Mouse (Mus musculus): Measurements from ENCODE around the gene Srcap. TPM values are rescaled to one million over a fixed set of nuclear protein-coding genes. Genes with fewer than 3 reads are reported as not detected.
"Not testable (repeated sequence)": the region's sequence is repeated elsewhere in the genome, so short reads cannot be mapped to it uniquely, and the experiment has no call there.

The Srcap gene
- polyA plus RNA-seq, 1 experiment: 1.5 TPM

- Histone ChIP-seq H3K4me3 (replicated peaks) (no peak overlapping the region), H3K4me1 (ENCODE audit: control insufficient read depth) (peaks cover 21% of the 10 kb centered on the region), H3K36me3 (ENCODE audit: control insufficient read depth) (peaks cover 98% of the 10 kb centered on the region), H3K9me3 (ENCODE audit: control insufficient read depth, low read length) (no peaks in the 10 kb centered on the region), H3K27me3 (ENCODE audit: control insufficient read depth) (no peaks in the 10 kb centered on the region)
- TF ChIP-seq GATA1 (IDR thresholded peaks at IDR 0.05; ENCODE audit: low read length) (no peak), TAL1 (IDR thresholded peaks at IDR 0.05; ENCODE audit: low read length) (no peak)
Observed at GRCm38 (mm10) chr7:127485416-127485815, 26.4 kb upstream of the Srcap start.

GRCm38 (mm10) chr7:127488364-127488763 lies 23.4 kb upstream of the Srcap start:
- H3K4me1 ChIP-seq (ENCODE audit: control insufficient read depth); H3K4me3 ChIP-seq (replicated peaks); H3K9me3 ChIP-seq (ENCODE audit: control insufficient read depth, low read length); H3K27me3 ChIP-seq (ENCODE audit: control insufficient read depth): not testable (repeated sequence)
- H3K36me3 ChIP-seq (ENCODE audit: control insufficient read depth): peaks cover 91% of the 10 kb centered on the region

- no peaks in the 10 kb centered on the region for H3K9me3 ChIP-seq (ENCODE audit: control insufficient read depth, low read length)
- H3K36me3 ChIP-seq (ENCODE audit: control insufficient read depth): peaks cover 75% of the 10 kb centered on the region
- no peaks in the 10 kb centered on the region for H3K27me3 ChIP-seq (ENCODE audit: control insufficient read depth)
- no peak overlapping the region for H3K4me3 ChIP-seq (replicated peaks)
- TF ChIP-seq TAL1 (IDR thresholded peaks at IDR 0.05; ENCODE audit: low read length) (no peak), GATA1 (IDR thresholded peaks at IDR 0.05; ENCODE audit: low read length) (no peak)
- peaks cover 2% of the 10 kb centered on the region for H3K4me1 ChIP-seq (ENCODE audit: control insufficient read depth)
Observed at GRCm38 (mm10) chr7:127489982-127490381, 21.8 kb upstream of the Srcap start.

- no peak for TF ChIP-seq GATA1 (IDR thresholded peaks at IDR 0.05; ENCODE audit: low read length)
- no peak for TF ChIP-seq TAL1 (IDR thresholded peaks at IDR 0.05; ENCODE audit: low read length)
- peaks cover 56% of the 10 kb centered on the region for H3K36me3 ChIP-seq (ENCODE audit: control insufficient read depth)
- no peak overlapping the region for H3K4me3 ChIP-seq (replicated peaks)
- H3K27me3 ChIP-seq (ENCODE audit: control insufficient read depth): no peaks in the 10 kb centered on the region
- H3K9me3 ChIP-seq (ENCODE audit: control insufficient read depth, low read length): no peaks in the 10 kb centered on the region
- peaks cover 2% of the 10 kb centered on the region for H3K4me1 ChIP-seq (ENCODE audit: control insufficient read depth)
Observed at GRCm38 (mm10) chr7:127491846-127492245, 19.9 kb upstream of the Srcap start.

GRCm38 (mm10) chr7:127494648-127495047 lies 17.1 kb upstream of the Srcap start:
- no peaks in the 10 kb centered on the region for H3K27me3 ChIP-seq (ENCODE audit: control insufficient read depth)
- TF ChIP-seq TAL1 (IDR thresholded peaks at IDR 0.05; ENCODE audit: low read length) (no peak), GATA1 (IDR thresholded peaks at IDR 0.05; ENCODE audit: low read length) (no peak)
- peaks cover 30% of the 10 kb centered on the region for H3K36me3 ChIP-seq (ENCODE audit: control insufficient read depth)
- peaks cover 2% of the 10 kb centered on the region for H3K4me1 ChIP-seq (ENCODE audit: control insufficient read depth)
- no peaks in the 10 kb centered on the region for H3K9me3 ChIP-seq (ENCODE audit: control insufficient read depth, low read length)
- H3K4me3 ChIP-seq (replicated peaks): no peak overlapping the region

GRCm38 (mm10) chr7:127497382-127497781 lies 14.4 kb upstream of the Srcap start:
- TF ChIP-seq GATA1 (IDR thresholded peaks at IDR 0.05; ENCODE audit: low read length) (no peak), TAL1 (IDR thresholded peaks at IDR 0.05; ENCODE audit: low read length) (no peak)
- Histone ChIP-seq H3K4me1 (ENCODE audit: control insufficient read depth) (peaks cover 2% of the 10 kb centered on the region), H3K4me3 (replicated peaks) (no peak overlapping the region), H3K36me3 (ENCODE audit: control insufficient read depth) (peaks cover 3% of the 10 kb centered on the region), H3K27me3 (ENCODE audit: control insufficient read depth) (no peaks in the 10 kb centered on the region), H3K9me3 (ENCODE audit: control insufficient read depth, low read length) (no peaks in the 10 kb centered on the region)

GRCm38 (mm10) chr7:127498407-127498806 lies 13.4 kb upstream of the Srcap start:
- Histone ChIP-seq H3K27me3 (ENCODE audit: control insufficient read depth) (no peaks in the 10 kb centered on the region), H3K9me3 (ENCODE audit: control insufficient read depth, low read length) (no peaks in the 10 kb centered on the region), H3K4me1 (ENCODE audit: control insufficient read depth) (peaks cover 2% of the 10 kb centered on the region), H3K36me3 (ENCODE audit: control insufficient read depth) (no peaks in the 10 kb centered on the region), H3K4me3 (replicated peaks) (no peak overlapping the region)
- TF ChIP-seq TAL1 (IDR thresholded peaks at IDR 0.05; ENCODE audit: low read length) (no peak), GATA1 (IDR thresholded peaks at IDR 0.05; ENCODE audit: low read length) (no peak)

- Histone ChIP-seq H3K9me3 (ENCODE audit: control insufficient read depth, low read length) (no peaks in the 10 kb centered on the region), H3K27me3 (ENCODE audit: control insufficient read depth) (no peaks in the 10 kb centered on the region), H3K36me3 (ENCODE audit: control insufficient read depth) (peaks cover under 1% of the 10 kb centered on the region; the same call in 1 of the 2 replicates), H3K4me3 (replicated peaks) (no peak overlapping the region), H3K4me1 (ENCODE audit: control insufficient read depth) (peaks cover 23% of the 10 kb centered on the region)
- TF ChIP-seq GATA1 (IDR thresholded peaks at IDR 0.05; ENCODE audit: low read length): no peak
- TF ChIP-seq TAL1 (IDR thresholded peaks at IDR 0.05; ENCODE audit: low read length): no peak
Observed at GRCm38 (mm10) chr7:127508291-127508690, 3.5 kb upstream of the Srcap start.

- not testable (repeated sequence) for H3K4me3 ChIP-seq (replicated peaks); H3K9me3 ChIP-seq (ENCODE audit: control insufficient read depth, low read length); H3K27me3 ChIP-seq (ENCODE audit: control insufficient read depth)
- Histone ChIP-seq H3K4me1 (ENCODE audit: control insufficient read depth) (peaks cover 37% of the 10 kb centered on the region), H3K36me3 (ENCODE audit: control insufficient read depth) (peaks cover 15% of the 10 kb centered on the region)
Observed at GRCm38 (mm10) chr7:127509830-127510229, 2.0 kb upstream of the Srcap start.

GRCm38 (mm10) chr7:127511241-127511640 lies 542 bp upstream of the Srcap start:
- Histone ChIP-seq H3K4me3 (replicated peaks) (peak overlapping the region; percentile 100), H3K27me3 (ENCODE audit: control insufficient read depth) (no peaks in the 10 kb centered on the region), H3K4me1 (ENCODE audit: control insufficient read depth) (peaks cover 43% of the 10 kb centered on the region), H3K9me3 (ENCODE audit: control insufficient read depth, low read length) (no peaks in the 10 kb centered on the region), H3K36me3 (ENCODE audit: control insufficient read depth) (peaks cover 28% of the 10 kb centered on the region)
- TF ChIP-seq GATA1 (IDR thresholded peaks at IDR 0.05; ENCODE audit: low read length) (no peak), TAL1 (IDR thresholded peaks at IDR 0.05; ENCODE audit: low read length) (no peak)
